Mouse (Mus musculus) thymus, adult 2 months (tissue): ENCODE results near the gene Zfp54.
"Not testable (repeated sequence)": the region's sequence is repeated elsewhere in the genome, so short reads cannot be mapped to it uniquely, and the experiment has no call there.

Experiments
- CTCF ChIP-seq: fragments of 200-500 bp; IDR thresholded peaks from 2 replicates; pipeline ENCODE4 v1.5.1; 2012; ENCODE audit warnings: mild to moderate bottlenecking, control low read depth, low read length, moderate library complexity, borderline replicate concordance; ENCODE audit not compliant: control insufficient read depth, poor library complexity, insufficient read depth; ENCODE audit errors: extremely low read depth
- POLR2A ChIP-seq: fragments of 200-500 bp; IDR thresholded peaks from 2 replicates; pipeline ENCODE4 v1.6.1; 2012; ENCODE audit warnings: mild to moderate bottlenecking, low read length, control low read depth, moderate library complexity; ENCODE audit not compliant: control insufficient read depth, poor library complexity, insufficient read depth; ENCODE audit errors: extremely low read depth

GRCm38 (mm10) chr17:21478103-21478777 lies 55.2 kb downstream of the Zfp54 start:
- not testable (repeated sequence) for TF ChIP-seq POLR2A, CTCF
